Mouse (Mus musculus) limb, embryonic 10.5 days (tissue): ENCODE results near the gene Gm45234. TPM values are rescaled to one million over a fixed set of nuclear protein-coding genes. Genes with fewer than 3 reads are reported as not detected.
A peak's percentile ranks its signal among the peaks of the same experiment; 100 is the strongest.

ENCODE experiments used
- DNase-seq: peaks from one replicate; pipeline ENCODE4 v3.0.0-alpha.2; 2017; ENCODE audit warnings: low spot score
- H3K27ac ChIP-seq: fragments of 300-500 bp; sonication (generic); 2 replicates; pipeline ENCODE4 v1.5.1; 2016; ENCODE audit warnings: mild to moderate bottlenecking
- H3K27me3 ChIP-seq: fragments of 300-500 bp; sonication (generic); 2 replicates; pipeline ENCODE4 v1.6.1; 2016; ENCODE audit warnings: low read depth, mild to moderate bottlenecking; ENCODE audit not compliant: poor library complexity, severe bottlenecking
- H3K36me3 ChIP-seq: fragments of 300-500 bp; sonication (generic); 2 replicates; pipeline ENCODE4 v1.6.1; 2016; ENCODE audit warnings: mild to moderate bottlenecking, moderate library complexity
- H3K4me1 ChIP-seq: fragments of 300-500 bp; sonication (generic); 2 replicates; pipeline ENCODE4 v1.6.1; 2016
- H3K4me3 ChIP-seq: fragments of 300-500 bp; sonication (generic); 2 replicates; pipeline ENCODE4 v1.5.1; 2016; ENCODE audit warnings: mild to moderate bottlenecking, moderate library complexity
- H3K9me3 ChIP-seq: fragments of 300-500 bp; sonication (generic); replicated peaks from 2 replicates; pipeline ENCODE4 v1.6.1; 2016; ENCODE audit warnings: mild to moderate bottlenecking
- WGBS: fragments of 180-500 bp; shearing (Covaris S2); methylation state at CpG from one replicate; pipeline ENCODE4 v1.1.7; 2016; 5-methylcytosine and 5-hydroxymethylcytosine counted together
- microRNA counts: library from miRNA; unstranded; fragments of <30 nt; microRNA quantifications from one replicate; lab custom pipeline; 2017
- microRNA-seq: library from miRNA; unstranded; fragments of <30 nt; microRNA quantifications from one replicate; pipeline ENCODE4, GENCODE M21; 2017
- polyA plus RNA-seq: library from polyadenylated mRNA; unstranded; fragments of >200 nt; fragmentation: Nextera tagmentation; extraction: Ambion mirVana; gene quantifications from 2 replicates; pipeline ENCODE4 v1.2.1, GENCODE M21; 2016

The Gm45234 gene
- polyA plus RNA-seq, 1 experiment from 2014 or later: not detected

GRCm38 (mm10) chr6:124690517-124690916 lies 65.3 kb downstream of the Gm45234 start:
- peaks cover 15% of the 10 kb centered on the region for H3K4me1 ChIP-seq
- no peaks in the 10 kb centered on the region for H3K9me3 ChIP-seq
- H3K27ac ChIP-seq: no peak overlapping the region
- 95% methylated on average over 3 of the region's 3 CpGs for WGBS
- DNase-seq: no peak
- no peak overlapping the region for H3K4me3 ChIP-seq
- H3K36me3 ChIP-seq: 0 out of 2 replicates have a peak, but pooled peaks cover 3% of the 10 kb centered on the region
- no peaks in the 10 kb centered on the region for H3K27me3 ChIP-seq

MicroRNA genes within 50 kb of the gene (microRNA counts, 519-probe panel; counts per million panel counts)
- microRNA mmu-miR-141 (lab: Ali Mortazavi, UCI) (684 counts per million, percentile 72 among the panel's probes with 10 or more counts), microRNA mmu-miR-200c (lab: Ali Mortazavi, UCI) (5,079 counts per million, percentile 87 among the panel's probes with 10 or more counts)

Small RNA genes within 50 kb of the gene (microRNA-seq; reads per million reads assigned to microRNA genes)
- 244 reads per million, percentile 59 among the genes with 10 or more reads in this experiment for gene Mir141
- gene Mir200c: 1,887 reads per million, percentile 83 among the genes with 10 or more reads in this experiment

Other genes with a start within 250 kb of the Gm45234 start
- 0.06 and 0.26 TPM in 2 replicates for gene C1ra, start 243.6 kb downstream of the Gm45234 start, polyA plus RNA-seq
- 0.13 and 0.73 TPM in 2 replicates for gene C1s1, start 213.7 kb downstream of the Gm45234 start, polyA plus RNA-seq
- gene C1rb, start 185.7 kb downstream of the Gm45234 start, polyA plus RNA-seq: not detected in 2 replicates
- not detected in 2 replicates for gene C1s2, start 119.9 kb downstream of the Gm45234 start, polyA plus RNA-seq
- gene Lpcat3, start 93.0 kb downstream of the Gm45234 start, polyA plus RNA-seq: 37.3 and 45.7 TPM in 2 replicates
- 254 and 298 TPM in 2 replicates for gene Emg1, start 43.8 kb downstream of the Gm45234 start, polyA plus RNA-seq
- gene Phb2, start 43.7 kb downstream of the Gm45234 start, polyA plus RNA-seq: 501 and 622 TPM in 2 replicates
- 6.2 and 7.6 TPM in 2 replicates for gene Ptpn6, start 17.3 kb downstream of the Gm45234 start, polyA plus RNA-seq
- 384 and 460 TPM in 2 replicates for gene Grcc10, start 14.6 kb downstream of the Gm45234 start, polyA plus RNA-seq
- gene Atn1, start 503 bp upstream of the Gm45234 start, polyA plus RNA-seq: 12.9 and 14.8 TPM in 2 replicates
- gene Eno2, start 13.7 kb upstream of the Gm45234 start, polyA plus RNA-seq: 0.69 and 1.5 TPM in 2 replicates
- gene Lrrc23, start 23.7 kb upstream of the Gm45234 start, polyA plus RNA-seq: 0.35 and 0.68 TPM in 2 replicates
- gene Spsb2, start 52.6 kb upstream of the Gm45234 start, polyA plus RNA-seq: 4.7 and 6.9 TPM in 2 replicates
- 831 and 927 TPM in 2 replicates for gene Tpi1, start 58.3 kb upstream of the Gm45234 start, polyA plus RNA-seq
- gene Usp5, start 73.5 kb upstream of the Gm45234 start, polyA plus RNA-seq: 200 and 209 TPM in 2 replicates
- gene Cdca3, start 73.5 kb upstream of the Gm45234 start, polyA plus RNA-seq: 243 and 250 TPM in 2 replicates
- gene Gnb3, start 84.3 kb upstream of the Gm45234 start, polyA plus RNA-seq: 0.34 and 0.35 TPM in 2 replicates
- gene P3h3, start 101.7 kb upstream of the Gm45234 start, polyA plus RNA-seq: 17.3 and 26.8 TPM in 2 replicates
- 0.59 and 1.2 TPM in 2 replicates for gene Gpr162, start 108.0 kb upstream of the Gm45234 start, polyA plus RNA-seq
- not detected in 2 replicates for gene Cd4, start 132.2 kb upstream of the Gm45234 start, polyA plus RNA-seq
- 0.88 and 1.6 TPM in 2 replicates for gene Lag3, start 155.7 kb upstream of the Gm45234 start, polyA plus RNA-seq
- 144 and 208 TPM in 2 replicates for gene Ptms, start 164.1 kb upstream of the Gm45234 start, polyA plus RNA-seq
- 428 and 433 TPM in 2 replicates for gene Mlf2, start 175.4 kb upstream of the Gm45234 start, polyA plus RNA-seq
- 141 and 150 TPM in 2 replicates for gene Cops7a, start 209.5 kb upstream of the Gm45234 start, polyA plus RNA-seq
- gene Pianp, start 240.7 kb upstream of the Gm45234 start, polyA plus RNA-seq: 0.40 and 1.4 TPM in 2 replicates